Mouse (Mus musculus) stomach, postnatal 0 days (tissue): ENCODE measurements at regions not wholly inside any gene's neighbourhood (a gene's known extent, or its start where the extent isn't known, plus 50 kb on each side); places are given as distances from the start of the nearest gene placed in this dataset.
A peak's percentile ranks its signal among the peaks of the same experiment; 100 is the strongest.

Experiments
- CTCF ChIP-seq: IDR thresholded peaks from 2 replicates; pipeline ENCODE4 v1.5.1; 2016; ENCODE audit warnings: antibody characterized with exemption, low read depth, mild to moderate bottlenecking, moderate library complexity
- EP300 ChIP-seq: optimal IDR thresholded peaks from 2 replicates; pipeline ENCODE3; 2016; ENCODE audit warnings: antibody characterized with exemption

DNA sequence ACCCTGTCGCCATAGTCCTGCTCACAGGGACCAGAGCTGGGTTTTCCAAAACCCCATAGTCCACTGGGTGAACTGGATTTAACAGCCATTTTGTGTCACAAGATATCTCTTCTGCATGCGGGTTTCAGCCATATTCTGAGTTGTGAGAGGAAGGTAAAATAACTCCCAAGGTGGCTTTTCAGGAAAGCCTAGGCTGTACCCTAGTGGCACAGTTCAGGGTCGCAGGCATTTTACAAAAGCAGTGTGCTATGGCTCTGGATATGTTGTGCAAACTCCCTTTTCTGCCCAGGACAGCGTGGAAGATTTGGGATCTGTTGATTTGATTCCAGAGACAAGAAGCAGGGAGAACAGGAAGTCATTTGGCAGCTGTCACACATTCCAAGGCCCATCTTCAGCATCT is 588.3 kb upstream of the Mgmt start:
- peak; percentile 53 for TF ChIP-seq CTCF
- TF ChIP-seq EP300, result no peak
